Mouse (Mus musculus): ENCODE data around the gene Klhl3.

GRCm38 (mm10) chr13:58056618-58057017 lies 56.8 kb downstream of the Klhl3 start:
- TF ChIP-seq CTCF (IDR thresholded peaks at IDR 0.05; ENCODE audit: low read depth, low read length) (peak; percentile 51), POLR2A (IDR thresholded peaks at IDR 0.05; ENCODE audit: extremely low read depth, insufficient read depth, low read length) (no peak)
